Mouse (Mus musculus) CH12.LX (cell line): Measurements from ENCODE around the gene Zbtb44.

ENCODE experiments used
- BHLHE40 ChIP-seq: IDR thresholded peaks from 2 replicates; pipeline ENCODE4 v1.6.1; 2011; ENCODE audit warnings: mild to moderate bottlenecking, low read depth, low read length, improper control_type of control experiment
- CHD2 ChIP-seq: IDR thresholded peaks from 2 replicates; pipeline ENCODE4 v1.6.1; 2011; ENCODE audit warnings: low read length, improper control_type of control experiment
- CTCF ChIP-seq, 2 experiments: IDR thresholded peaks in 1 of 2; conservative IDR thresholded peaks in 1 of 2; 2 replicates each; pipeline ENCODE4 v1.5.1; 2011 to 2012; ENCODE audit warnings: low read depth in 2 of 2, low read length in 2 of 2, improper control_type of control experiment in 1 of 2, inconsistent platforms in 1 of 2, mild to moderate bottlenecking in 1 of 2, moderate library complexity in 1 of 2
- HCFC1 ChIP-seq: IDR thresholded peaks from 2 replicates; pipeline ENCODE4 v1.6.1; 2012; ENCODE audit warnings: low read depth, mild to moderate bottlenecking, inconsistent platforms, low read length, improper control_type of control experiment
- JUN ChIP-seq: IDR thresholded peaks from 2 replicates; pipeline ENCODE4 v1.6.1; 2011; ENCODE audit warnings: low read depth, mild to moderate bottlenecking, low read length, improper control_type of control experiment, moderate library complexity; ENCODE audit not compliant: insufficient read depth
- MXI1 ChIP-seq: IDR thresholded peaks from 2 replicates; pipeline ENCODE4 v1.6.1; 2011; ENCODE audit warnings: mild to moderate bottlenecking, low read depth, low read length, improper control_type of control experiment
- POLR2A ChIP-seq: IDR thresholded peaks from 2 replicates; pipeline ENCODE4 v1.6.1; 2011; ENCODE audit warnings: low read depth, mild to moderate bottlenecking, improper control_type of control experiment, low read length
- RCOR1 ChIP-seq: conservative IDR thresholded peaks from 2 replicates; pipeline ENCODE4 v1.6.1; 2012; ENCODE audit warnings: low read depth, mild to moderate bottlenecking, inconsistent platforms, low read length, improper control_type of control experiment
- USF1 ChIP-seq: IDR thresholded peaks from 2 replicates; pipeline ENCODE4 v1.6.1; 2014; ENCODE audit warnings: low read depth, mild to moderate bottlenecking, inconsistent platforms, low read length, improper control_type of control experiment

DNA sequence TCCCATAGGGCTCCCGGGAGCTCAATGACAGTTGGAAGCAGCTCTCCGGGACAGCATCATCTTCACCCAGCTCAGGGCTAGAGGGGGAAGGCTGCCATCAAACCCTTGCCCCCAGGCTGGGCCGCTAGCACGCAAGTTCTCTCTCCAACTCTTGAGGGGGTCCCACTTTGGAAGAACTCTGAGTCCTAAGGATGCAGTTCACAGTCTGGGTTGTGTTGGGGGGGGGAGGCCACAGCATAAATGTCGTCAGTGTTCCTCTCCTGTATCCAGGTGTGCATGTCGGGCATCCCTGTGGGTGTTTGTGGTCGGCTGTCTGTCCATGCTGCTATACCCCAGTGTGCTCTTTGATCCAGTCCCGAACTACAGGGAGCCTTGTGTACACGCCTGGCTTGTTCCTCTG, 59.1 kb downstream of the Zbtb44 start:
- TF ChIP-seq RCOR1 (no peak), JUN (no peak), CHD2 (no peak), MXI1 (no peak), POLR2A (no peak), CTCF (conservative IDR thresholded peaks at IDR 0.05 in 1 of 2, IDR thresholded peaks at IDR 0.05 in 1 of 2; ENCODE audit: low read depth in 2 of 2, low read length in 2 of 2) (no peak), HCFC1 (no peak), BHLHE40 (no peak), USF1 (no peak)
